Mouse (Mus musculus) heart, postnatal 10 days (tissue): ENCODE measurements around the gene Krt15. TPM values are rescaled to one million over a fixed set of nuclear protein-coding genes. Genes with fewer than 3 reads are reported as not detected.

Experiments
- DNase-seq, 2 experiments: peaks; one replicate each; pipeline ENCODE4 v3.0.0; 2021
- intact Hi-C: fragments of 180-260 bp; cut with DNase I; formaldehyde crosslinking; loops from one replicate; pipeline ENCODE4 v1.15.1; 2025
- total RNA-seq, 2 experiments: library from RNA; stranded (reverse); gene quantifications; 2 replicates each; pipeline ENCODE4 v1.2.3; 2021

Krt15 gene
- total RNA-seq, result under 1 TPM in 1 of 2 experiments, not detected in 1; 0.29 TPM

GRCm38 (mm10) chr11:100135731-100136130 lies at the start of gene Krt15:
Gene Krt15, minus strand, starts transcription at chr11:100135928.
- intact Hi-C loops, result no loop called here
- no peak for DNase-seq

DNA sequence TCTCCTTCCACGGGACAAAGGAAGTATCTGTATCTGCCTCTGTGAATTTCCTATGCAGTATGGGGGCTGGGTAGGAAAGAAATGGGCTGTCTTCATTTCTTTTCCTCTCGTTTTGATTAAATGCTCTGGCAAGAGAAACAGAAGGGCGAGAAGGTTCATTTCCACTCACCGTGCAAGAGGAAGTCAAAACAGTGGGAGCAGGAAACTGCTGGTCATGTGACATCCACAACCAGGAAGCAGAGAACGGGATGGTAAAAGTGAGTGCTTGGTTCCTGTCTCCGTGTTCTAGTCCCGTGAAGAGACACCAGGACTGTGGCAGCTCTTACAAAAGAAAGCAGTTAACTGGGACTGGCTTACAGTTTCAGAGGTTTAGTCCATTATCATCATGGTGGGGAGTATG lies 46.0 kb upstream of the Krt15 start:
- intact Hi-C loops, result no loop called here
- DNase-seq, result no peak

DNA sequence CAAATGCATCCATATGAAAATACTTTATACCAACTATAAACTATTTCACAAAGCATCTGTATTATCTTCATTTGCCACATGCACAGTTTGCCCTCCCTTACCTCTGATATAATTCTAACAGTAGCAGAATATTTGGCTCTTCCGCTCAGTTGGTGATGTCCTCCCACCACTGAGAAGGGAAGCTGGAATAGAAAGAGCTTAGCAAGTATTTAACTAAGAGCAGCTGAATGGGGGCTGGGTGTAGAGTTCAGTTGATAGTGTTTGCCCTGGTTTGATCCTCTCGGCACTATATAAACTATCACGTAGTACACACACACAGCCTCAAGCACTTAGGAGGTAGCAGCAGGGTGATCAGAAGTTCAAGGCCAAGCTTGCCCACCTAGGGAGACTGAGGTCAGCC lies 43.5 kb upstream of the Krt15 start:
- intact Hi-C loops, result no loop called here
- no peak for DNase-seq

- DNase-seq, result no peak
- intact Hi-C loops, result no loop called here
Measured at GRCm38 (mm10) chr11:100178307-100178706, 42.6 kb upstream of the Krt15 start.

DNA sequence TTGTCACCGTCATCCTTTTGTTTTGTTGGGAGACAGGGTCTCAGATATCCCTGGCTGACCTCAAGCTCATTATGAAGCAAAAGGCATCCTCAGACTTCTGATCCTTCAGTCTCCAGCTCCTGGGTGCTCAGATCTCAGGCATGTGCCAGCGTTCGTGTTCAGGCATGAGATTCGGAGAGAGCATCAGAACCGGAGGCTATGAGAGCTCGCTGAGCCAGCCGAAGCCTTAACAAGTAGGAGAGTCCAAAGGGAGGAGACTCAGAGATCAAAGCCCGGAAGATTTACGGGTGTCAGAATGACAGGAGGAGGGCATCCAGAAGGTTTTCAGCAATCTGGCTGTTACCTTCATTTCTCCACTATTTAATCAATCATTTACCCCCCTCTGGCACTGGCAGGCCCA lies 41.1 kb upstream of the Krt15 start:
- intact Hi-C loops, result no loop called here
- no peak for DNase-seq

GRCm38 (mm10) chr11:100168765-100169762 lies 33.3 kb upstream of the Krt15 start:
- DNase-seq, result peak; percentile 64 to 86
- intact Hi-C loops, result loop anchor here (1.0 to 5.0 kb wide), 4 partner anchors 102 to 704 kb away; no protein-coding TSS in a partner anchor

DNA sequence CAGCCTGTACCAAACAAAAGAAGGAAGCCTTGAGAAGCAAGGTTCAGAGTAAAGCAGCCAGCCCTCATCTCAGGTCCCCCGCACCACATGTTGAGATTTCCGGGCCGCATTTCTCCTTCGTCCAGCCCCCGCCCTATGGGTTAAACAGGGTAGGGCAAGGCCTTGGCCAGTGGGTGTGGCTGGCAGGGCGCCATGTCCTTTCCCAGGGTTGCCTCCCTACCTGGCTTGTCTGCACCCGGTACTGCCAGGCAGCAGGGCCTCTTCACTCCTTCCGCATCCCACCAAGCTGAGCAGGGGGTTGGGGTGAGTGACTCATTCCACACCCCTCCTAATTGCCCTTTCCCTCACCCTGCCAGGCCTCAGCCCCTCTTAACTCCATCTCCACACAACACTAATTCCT lies 32.3 kb upstream of the Krt15 start:
- peak; percentile 44 to 49 for DNase-seq
- intact Hi-C loops, result loop anchor here (2.0 to 5.0 kb wide), 3 partner anchors 101 to 703 kb away; no protein-coding TSS in a partner anchor

- DNase-seq, result no peak
- intact Hi-C loops, result no loop called here
Measured at GRCm38 (mm10) chr11:100164392-100164791, 28.7 kb upstream of the Krt15 start.

- intact Hi-C loops, result no loop called here
Measured at GRCm38 (mm10) chr11:100157908-100158477, 22.3 kb upstream of the Krt15 start.

DNA sequence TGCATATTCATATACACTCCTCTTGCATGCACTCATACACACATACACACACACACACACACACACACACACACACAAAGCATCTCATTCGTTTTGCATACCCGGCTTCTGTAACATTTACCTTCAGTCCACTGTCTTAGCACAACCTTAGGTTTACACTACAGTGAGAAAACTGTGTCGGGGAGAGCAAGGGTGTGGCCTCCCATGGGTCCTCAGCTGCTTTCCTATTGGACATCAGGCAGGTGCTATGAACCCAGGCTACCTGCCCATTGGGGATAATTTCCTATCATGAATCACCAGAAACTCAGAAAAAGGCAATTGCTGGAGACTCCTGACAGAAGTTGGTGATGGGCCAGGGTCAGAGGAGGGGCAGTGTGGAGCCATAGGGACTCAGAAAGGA lies 21.6 kb upstream of the Krt15 start:
- no peak for DNase-seq

More at GRCm38 (mm10) chr11:100157908-100158477, 22.3 kb upstream of the Krt15 start:
- no peak for DNase-seq

GRCm38 (mm10) chr11:100155497-100156255 lies 19.9 kb upstream of the Krt15 start:
- DNase-seq, result no peak
- intact Hi-C loops, result no loop called here

More for the DNA sequence above, 21.6 kb upstream of the Krt15 start:
- intact Hi-C loops, result no loop called here

GRCm38 (mm10) chr11:100148615-100149330 lies 13.0 kb upstream of the Krt15 start, which contains the start of gene Krt19:
Gene Krt19, minus strand, starts transcription at chr11:100148665.
- intact Hi-C loops, result no loop called here
- peak in 1 of 2 experiments; percentile 20 for DNase-seq

DNA sequence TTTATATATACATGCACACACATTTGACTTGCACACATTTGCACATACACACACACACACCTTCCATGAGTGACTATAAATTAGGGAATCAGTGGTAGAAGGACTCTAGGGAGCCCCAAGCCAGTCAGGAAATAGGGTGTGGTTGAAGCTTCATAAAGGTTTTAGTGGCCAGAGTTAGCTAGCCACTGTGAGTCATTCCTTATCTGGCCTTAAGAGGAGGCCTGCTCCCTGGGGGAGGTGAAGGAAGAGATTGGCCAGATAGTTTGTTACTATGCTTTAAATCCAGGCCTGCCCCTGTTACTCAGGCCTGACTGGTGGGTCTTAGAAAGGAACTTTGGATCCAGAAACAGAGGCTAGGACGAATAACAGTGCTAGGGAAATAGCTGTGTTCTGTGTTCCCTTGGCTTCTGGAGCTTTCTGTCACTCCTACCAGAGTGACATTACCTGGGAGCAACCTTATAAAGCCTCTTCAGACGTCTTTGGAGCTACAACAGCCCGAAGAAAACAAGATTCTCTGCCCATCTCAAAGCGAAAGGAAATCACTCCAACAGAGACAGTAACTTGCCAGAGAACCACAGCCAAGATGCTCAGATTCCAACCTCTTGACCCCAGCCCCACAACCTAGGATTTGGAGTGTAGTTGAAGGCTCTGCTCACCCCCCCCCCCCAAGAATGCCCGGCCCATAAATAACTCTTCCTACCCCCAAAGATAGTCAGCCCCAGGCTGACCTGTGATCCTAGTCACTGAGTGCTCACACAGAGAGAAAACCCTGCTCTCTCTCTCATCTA lies 12.0 kb upstream of the Krt15 start:
- no peak for DNase-seq
- intact Hi-C loops, result no loop called here

GRCm38 (mm10) chr11:100145858-100146560 lies 10.3 kb upstream of the Krt15 start:
- peak; percentile 10 to 15 for DNase-seq
- intact Hi-C loops, result no loop called here

GRCm38 (mm10) chr11:100145104-100145503 lies 9.4 kb upstream of the Krt15 start:
- no peak for DNase-seq
- intact Hi-C loops, result no loop called here

DNA sequence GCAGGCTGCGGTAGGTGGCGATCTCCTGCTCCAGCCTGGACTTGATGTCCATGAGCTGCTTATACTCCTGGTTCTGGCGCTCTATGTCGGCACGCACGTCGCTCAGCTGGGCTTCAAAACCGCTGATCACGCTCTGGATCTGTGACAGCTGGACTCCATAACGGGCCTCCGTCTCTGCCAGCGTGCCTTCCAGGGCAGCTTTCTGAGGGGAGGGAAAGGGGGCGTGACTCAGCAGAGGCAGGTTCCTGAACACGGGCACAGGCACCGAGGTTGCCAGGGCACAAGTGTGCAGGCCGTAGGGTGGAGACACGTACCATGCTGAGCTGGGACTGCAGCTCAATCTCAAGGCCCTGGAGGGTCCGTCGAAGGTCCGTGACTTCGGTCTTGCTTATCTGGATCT lies 5.2 kb upstream of the Krt15 start:
- no peak for DNase-seq
- intact Hi-C loops, result no loop called here

DNA sequence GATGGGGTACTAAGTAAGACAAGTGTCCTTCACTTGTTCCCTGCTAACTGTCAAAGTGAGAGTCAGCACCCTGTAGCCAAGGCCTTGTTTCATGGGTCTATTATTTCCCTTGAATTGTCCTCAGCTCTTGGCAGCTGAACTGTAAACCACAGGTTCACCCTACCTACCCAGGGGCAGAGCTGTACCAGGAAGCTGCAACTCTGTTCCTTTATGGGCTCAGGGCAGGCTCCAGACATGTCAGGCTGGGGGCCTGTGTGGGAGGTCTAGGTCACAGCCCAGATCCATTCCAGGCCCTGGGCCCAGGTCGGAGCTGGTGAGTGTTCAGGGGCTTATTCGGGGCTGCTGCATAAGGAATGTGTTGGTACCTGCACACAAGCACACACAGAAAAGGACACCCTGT lies 3.7 kb upstream of the Krt15 start:
- DNase-seq, result no peak
- intact Hi-C loops, result no loop called here

DNA sequence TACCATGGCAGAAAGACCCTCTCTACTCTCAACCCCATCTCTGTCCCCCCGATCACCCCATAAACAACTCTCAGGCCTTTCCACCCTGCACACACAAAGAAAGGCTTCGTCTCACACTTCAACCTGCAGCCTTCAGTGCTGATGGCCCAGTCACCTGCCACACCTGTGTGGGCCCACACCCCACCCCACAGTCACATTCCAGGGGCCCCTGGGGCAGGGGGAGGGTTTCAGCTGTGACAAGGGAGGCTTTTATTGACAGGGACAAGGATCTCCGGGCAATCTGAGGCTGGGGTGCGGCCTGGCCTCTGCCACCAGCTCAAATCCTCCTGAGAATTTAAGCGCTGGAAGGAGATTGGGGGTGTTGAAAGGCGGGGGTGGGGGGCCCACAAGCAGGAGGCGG lies 3.1 kb upstream of the Krt15 start:
- no peak for DNase-seq
- intact Hi-C loops, result no loop called here

GRCm38 (mm10) chr11:100137693-100138092 lies 2.0 kb upstream of the Krt15 start:
- intact Hi-C loops, result no loop called here
- no peak for DNase-seq
